Mouse (Mus musculus) myocyte (in vitro differentiated cells): ENCODE data around the gene Zfpm1. TPM values are rescaled to one million over a fixed set of nuclear protein-coding genes. Genes with fewer than 3 reads are reported as not detected.
A peak's percentile ranks its signal among the peaks of the same experiment; 100 is the strongest.

Experiments used
- H3K27me3 ChIP-seq: one replicate; pipeline ENCODE4 v1.6.1; 2011; ENCODE audit not compliant: control insufficient read depth, insufficient read depth, insufficient read length
- H3K36me3 ChIP-seq: one replicate; pipeline ENCODE4 v1.6.1; 2011; ENCODE audit not compliant: control insufficient read depth, insufficient read depth
- H3K4me2 ChIP-seq: one replicate; pipeline ENCODE4 v1.6.1; 2011; ENCODE audit warnings: low read depth, control low read depth
- H3K4me3 ChIP-seq: one replicate; pipeline ENCODE4 v1.5.1; 2011; ENCODE audit warnings: mild to moderate bottlenecking, control low read depth, moderate library complexity
- H3K79me2 ChIP-seq: one replicate; pipeline ENCODE4 v1.6.1; 2011; ENCODE audit not compliant: control insufficient read depth, insufficient read depth
- H3ac ChIP-seq: one replicate; pipeline ENCODE4 v1.6.1; 2011; ENCODE audit not compliant: control insufficient read depth, insufficient read length
- CEBPB ChIP-seq: IDR thresholded peaks from 2 replicates; pipeline ENCODE4 v1.6.1; 2011; ENCODE audit warnings: mild to moderate bottlenecking, moderate library complexity; ENCODE audit not compliant: poor library complexity, insufficient read depth, severe bottlenecking
- E2F4 ChIP-seq: IDR thresholded peaks from one replicate; pipeline ENCODE4 v1.6.1; 2011; ENCODE audit warnings: mild to moderate bottlenecking, control low read depth, moderate library complexity; ENCODE audit not compliant: insufficient read depth
- MAX ChIP-seq: IDR thresholded peaks from one replicate; pipeline ENCODE4 v1.6.1; 2011; ENCODE audit warnings: low read depth, mild to moderate bottlenecking, control low read depth
- MYOD1 ChIP-seq, 3 experiments: IDR thresholded peaks; one replicate each; pipeline ENCODE4 v1.6.1; 2011; ENCODE audit warnings: control low read depth in 2 of 3, low read depth in 2 of 3, mild to moderate bottlenecking in 2 of 3, moderate library complexity in 1 of 3; ENCODE audit not compliant: insufficient read length in 2 of 3, control insufficient read depth in 1 of 3
- MYOG ChIP-seq, 3 experiments: IDR thresholded peaks; one replicate each; pipeline ENCODE4 v1.6.1; 2011; ENCODE audit warnings: control low read depth in 2 of 3, low read depth in 2 of 3, mild to moderate bottlenecking in 2 of 3; ENCODE audit not compliant: insufficient read length in 2 of 3, control insufficient read depth in 1 of 3, insufficient read depth in 1 of 3
- POLR2A ChIP-seq: IDR thresholded peaks from one replicate; pipeline ENCODE4 v1.6.1; 2011; ENCODE audit warnings: low read depth, mild to moderate bottlenecking, control low read depth, moderate library complexity; ENCODE audit not compliant: insufficient read length
- POLR2AphosphoS2 ChIP-seq: IDR thresholded peaks from one replicate; pipeline ENCODE4 v1.6.1; 2011; ENCODE audit warnings: low read depth, control low read depth; ENCODE audit not compliant: insufficient read length
- REST ChIP-seq: IDR thresholded peaks from one replicate; pipeline ENCODE4 v1.6.1; 2011; ENCODE audit warnings: mild to moderate bottlenecking, control low read depth, moderate library complexity; ENCODE audit not compliant: insufficient read depth, insufficient read length
- SRF ChIP-seq: IDR thresholded peaks from one replicate; pipeline ENCODE4 v1.6.1; 2011; ENCODE audit warnings: low read depth; ENCODE audit not compliant: control insufficient read depth, insufficient read length
- TCF12 ChIP-seq: IDR thresholded peaks from one replicate; pipeline ENCODE4 v1.6.1; 2011; ENCODE audit warnings: mild to moderate bottlenecking, control low read depth; ENCODE audit not compliant: poor library complexity, insufficient read depth, severe bottlenecking
- TCF3 ChIP-seq: IDR thresholded peaks from one replicate; pipeline ENCODE4 v1.6.1; 2011; ENCODE audit warnings: low read depth, control low read depth; ENCODE audit not compliant: insufficient read length
- USF1 ChIP-seq: IDR thresholded peaks from one replicate; pipeline ENCODE4 v1.6.1; 2011; ENCODE audit warnings: low read depth, mild to moderate bottlenecking, control low read depth, moderate library complexity
- polyA plus RNA-seq: library from polyadenylated mRNA; unstranded; fragments of >200 nt; fragmentation: generic; extraction: Trizol; gene quantifications from one replicate; pipeline ENCODE4 v1.2.1, GENCODE M21; 2012; ENCODE audit warnings: missing spikeins

Zfpm1 gene
- polyA plus RNA-seq, 1 experiment = 22.6 TPM

DNA sequence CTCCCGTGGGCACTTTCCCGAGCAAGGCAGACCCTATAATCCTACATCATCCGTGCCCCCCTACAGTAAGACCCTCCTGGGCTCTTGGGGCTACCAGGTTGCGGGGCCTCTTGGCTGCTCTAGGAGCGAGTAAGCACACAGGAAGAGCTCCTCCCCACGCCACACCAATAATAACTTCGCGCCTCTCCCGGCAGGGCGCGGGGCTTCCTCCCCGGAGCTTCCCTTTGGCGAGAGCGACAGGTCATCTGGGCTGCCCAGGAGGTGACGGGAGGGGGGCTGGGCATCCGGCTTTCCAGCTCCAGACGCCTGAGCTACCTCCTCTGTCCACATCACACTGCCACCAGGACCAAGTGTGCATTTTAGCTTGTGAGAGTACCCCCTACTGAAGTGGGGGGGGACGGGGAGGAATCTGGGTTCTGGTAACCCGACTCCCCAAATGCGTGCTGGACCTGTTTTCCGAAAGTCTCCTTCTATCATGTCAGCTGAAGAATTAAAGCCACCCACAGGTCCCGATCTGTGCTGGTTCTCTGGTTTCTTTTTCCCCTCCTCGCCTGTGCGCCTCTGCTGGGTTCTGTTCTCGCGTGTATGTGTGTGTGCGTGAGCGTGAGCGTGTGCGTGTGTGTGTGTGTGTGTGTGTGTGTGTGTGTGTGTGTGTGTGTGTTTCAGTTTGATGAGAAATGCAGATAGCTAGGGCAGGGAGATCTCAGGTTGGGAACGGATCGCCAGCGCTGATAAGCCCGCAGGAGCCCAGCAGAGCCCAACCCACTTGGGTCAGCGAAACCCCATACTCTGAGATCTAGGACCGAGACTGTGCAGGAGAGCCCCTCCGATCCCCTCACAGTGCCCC is 1.6 kb downstream of the Zfpm1 start:
- Histone ChIP-seq H3K4me2 (peak overlapping the region; percentile 98), H3K36me3 (no peaks in the 10 kb centered on the region), H3K79me2 (peaks cover 11% of the 10 kb centered on the region), H3K27me3 (no peaks in the 10 kb centered on the region), H3ac (peak overlapping the region; percentile 44), H3K4me3 (peak overlapping the region; percentile 38)
- TF ChIP-seq TCF3 (no peak), REST (no peak)

DNA sequence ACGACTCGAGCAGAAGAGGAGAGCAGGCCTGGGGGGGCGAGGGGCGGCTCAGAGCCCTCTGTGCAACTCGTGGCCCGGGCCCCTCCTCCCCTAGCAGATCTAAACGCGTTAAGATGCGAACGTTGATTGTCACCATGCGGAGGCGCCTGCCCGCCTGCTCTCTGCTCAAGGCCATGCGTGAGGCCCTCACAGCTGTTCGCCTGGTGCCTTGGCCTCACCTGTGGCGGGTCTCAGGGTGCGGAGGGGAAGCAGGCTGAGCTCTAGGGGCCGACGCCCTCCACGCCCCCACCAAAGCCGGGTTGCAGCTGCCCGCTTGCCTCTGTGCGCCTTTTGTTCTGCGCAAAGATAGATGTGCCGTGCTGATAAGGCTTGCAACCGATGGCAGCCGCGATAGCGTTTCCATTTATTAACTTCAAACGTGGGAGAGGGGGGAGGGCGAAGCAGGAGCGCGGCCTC is 2.3 kb downstream of the Zfpm1 start:
- Histone ChIP-seq H3ac (no peak overlapping the region), H3K79me2 (peaks cover 11% of the 10 kb centered on the region), H3K27me3 (no peaks in the 10 kb centered on the region), H3K4me2 (peak overlapping the region; percentile 98), H3K4me3 (peak overlapping the region; percentile 38), H3K36me3 (no peaks in the 10 kb centered on the region)
- TF ChIP-seq TCF3 (peak; percentile 64), MYOG (IDR thresholded peaks at IDR 0.05; ENCODE audit: control insufficient read depth in 1 of 3, insufficient read depth in 1 of 3, insufficient read length in 2 of 3, low read depth in 2 of 3) (peak in 2 of 3 experiments; percentile 90 to 96), SRF (no peak), E2F4 (no peak), MYOD1 (IDR thresholded peaks at IDR 0.05; ENCODE audit: control insufficient read depth in 1 of 3, insufficient read length in 2 of 3, low read depth in 2 of 3) (peak in 2 of 3 experiments; percentile 76 to 87), TCF12 (no peak), POLR2A (no peak)

DNA sequence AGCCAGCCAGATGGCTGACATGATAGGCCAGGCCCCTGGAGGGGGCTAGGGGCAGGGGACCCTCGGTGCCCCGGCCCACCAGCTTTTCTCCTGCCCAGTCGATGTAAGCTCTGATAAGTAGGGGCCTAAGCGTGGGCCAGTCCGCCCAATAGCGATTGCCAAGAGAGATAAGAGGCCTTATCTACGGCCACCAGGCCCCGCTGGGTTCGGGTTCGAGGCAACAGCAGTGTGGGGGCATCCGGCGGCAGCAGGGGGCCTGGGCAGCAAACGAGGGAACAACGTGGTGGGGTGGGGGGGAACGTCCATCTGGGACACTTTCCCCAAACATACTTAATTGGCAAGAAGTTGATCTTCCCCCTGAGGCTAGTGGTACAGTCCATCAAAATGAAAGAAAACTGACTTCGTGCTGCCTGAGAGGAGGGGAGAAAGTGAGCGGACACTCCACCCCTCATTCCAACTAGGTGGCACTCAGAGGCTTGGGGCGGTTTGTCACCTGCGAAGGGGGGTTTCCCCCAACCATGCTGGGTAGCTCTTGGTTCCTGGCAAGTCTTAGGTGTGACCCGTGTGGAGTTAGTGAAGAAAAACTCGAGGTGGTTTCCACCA is 2.8 kb downstream of the Zfpm1 start:
- no peak for TF ChIP-seq CEBPB
- TF ChIP-seq MYOD1 (IDR thresholded peaks at IDR 0.05; ENCODE audit: control insufficient read depth in 1 of 3, insufficient read length in 2 of 3, low read depth in 2 of 3) = no peak
- TF ChIP-seq POLR2AphosphoS2 = no peak
- no peak for TF ChIP-seq E2F4
- TF ChIP-seq USF1 = no peak
- TF ChIP-seq REST = no peak
- TF ChIP-seq MAX = no peak
- no peak for TF ChIP-seq POLR2A
- no peak for TF ChIP-seq MYOG (IDR thresholded peaks at IDR 0.05; ENCODE audit: control insufficient read depth in 1 of 3, insufficient read depth in 1 of 3, insufficient read length in 2 of 3, low read depth in 2 of 3)
- H3K36me3 ChIP-seq = no peaks in the 10 kb centered on the region
- no peak overlapping the region for H3ac ChIP-seq
- H3K27me3 ChIP-seq = no peaks in the 10 kb centered on the region
- peak overlapping the region; percentile 98 for H3K4me2 ChIP-seq
- H3K79me2 ChIP-seq = peaks cover 11% of the 10 kb centered on the region
- no peak overlapping the region for H3K4me3 ChIP-seq

DNA sequence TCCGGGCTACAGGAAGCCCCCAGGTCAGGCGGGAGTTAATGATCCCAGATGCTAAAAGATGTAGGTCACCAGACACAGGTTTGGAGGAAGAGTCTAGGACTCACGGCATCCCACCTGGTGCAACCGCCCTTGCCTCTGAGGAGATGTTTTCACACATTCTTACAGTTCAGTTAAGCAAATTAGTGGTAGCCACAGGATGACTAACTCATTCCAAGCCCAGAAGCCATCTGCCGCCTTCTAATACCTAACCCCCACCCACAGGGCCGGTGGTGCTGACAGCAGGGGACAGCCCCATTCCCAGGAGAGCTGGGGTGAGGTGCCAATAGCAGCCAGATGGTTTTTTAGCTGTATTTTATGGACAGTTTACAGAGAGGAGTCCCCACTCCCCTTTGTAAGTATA is 3.8 kb downstream of the Zfpm1 start:
- Histone ChIP-seq H3K4me3 (no peak overlapping the region), H3ac (no peak overlapping the region), H3K27me3 (no peaks in the 10 kb centered on the region), H3K4me2 (peak overlapping the region; percentile 40), H3K36me3 (no peaks in the 10 kb centered on the region), H3K79me2 (peaks cover 11% of the 10 kb centered on the region)
- TF ChIP-seq MYOD1 (IDR thresholded peaks at IDR 0.05; ENCODE audit: control insufficient read depth in 1 of 3, insufficient read length in 2 of 3, low read depth in 2 of 3) (peak in 2 of 3 experiments; percentile 31 to 73), MYOG (IDR thresholded peaks at IDR 0.05; ENCODE audit: control insufficient read depth in 1 of 3, insufficient read depth in 1 of 3, insufficient read length in 2 of 3, low read depth in 2 of 3) (peak in 1 of 3 experiments; percentile 74), CEBPB (no peak), REST (no peak), MAX (no peak), POLR2AphosphoS2 (no peak)

DNA sequence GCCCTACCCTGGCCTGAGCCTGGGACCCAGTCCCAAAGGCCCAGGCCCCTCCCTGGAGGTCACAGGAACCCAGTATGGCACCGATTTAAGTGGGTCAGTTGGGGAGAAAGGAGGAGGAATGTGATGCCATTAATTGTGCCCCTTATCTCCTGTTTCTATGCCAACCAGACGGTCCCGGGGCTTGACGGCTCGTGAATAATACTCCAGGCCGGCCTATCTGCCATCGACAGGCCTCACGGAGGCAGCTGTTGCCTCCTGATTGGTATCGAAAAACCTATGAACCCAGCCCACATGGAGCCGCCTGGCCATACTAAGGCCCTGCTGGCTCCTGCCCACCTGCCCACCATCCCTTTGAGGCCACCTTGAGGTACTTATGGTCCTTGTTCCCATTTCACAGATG is 5.0 kb downstream of the Zfpm1 start:
- Histone ChIP-seq H3K4me2 (no peak overlapping the region), H3ac (no peak overlapping the region), H3K4me3 (no peak overlapping the region), H3K79me2 (peaks cover 11% of the 10 kb centered on the region), H3K36me3 (no peaks in the 10 kb centered on the region), H3K27me3 (no peaks in the 10 kb centered on the region)
- TF ChIP-seq TCF12 (no peak), MAX (no peak), CEBPB (no peak), TCF3 (no peak), REST (no peak), E2F4 (no peak), MYOD1 (IDR thresholded peaks at IDR 0.05; ENCODE audit: control insufficient read depth in 1 of 3, insufficient read length in 2 of 3, low read depth in 2 of 3) (no peak)
